Mouse (Mus musculus) hindbrain, embryonic 15.5 days (tissue): ENCODE results near the gene Tmod2. TPM values are rescaled to one million over a fixed set of nuclear protein-coding genes. Genes with fewer than 3 reads are reported as not detected.
"Not testable (repeated sequence)": the region's sequence is repeated elsewhere in the genome, so short reads cannot be mapped to it uniquely, and the experiment has no call there.

ENCODE experiments used
- ATAC-seq: fragments of 200-750 bp; cut with Nextera tagmentation; 2 replicates; pipeline ENCODE4 v1.8.0; 2017; ENCODE audit warnings: low read depth, moderate number of reproducible peaks, moderate TSS enrichment; ENCODE audit not compliant: low FRiP score
- H3K27ac ChIP-seq: fragments of 300-500 bp; sonication (generic); replicated peaks from 2 replicates; pipeline ENCODE4 v1.5.1; 2015; ENCODE audit warnings: mild to moderate bottlenecking, inconsistent platforms
- H3K27me3 ChIP-seq: fragments of 300-500 bp; sonication (generic); 2 replicates; pipeline ENCODE4 v1.6.1; 2015; ENCODE audit warnings: control low read depth, inconsistent platforms
- H3K36me3 ChIP-seq: fragments of 300-500 bp; sonication (generic); 2 replicates; pipeline ENCODE4 v1.6.1; 2015; ENCODE audit warnings: control low read depth, inconsistent platforms
- H3K4me1 ChIP-seq: fragments of 300-500 bp; sonication (generic); replicated peaks from 2 replicates; pipeline ENCODE4 v1.6.1; 2015; ENCODE audit warnings: control low read depth, inconsistent platforms
- H3K4me2 ChIP-seq: fragments of 300-500 bp; sonication (generic); 2 replicates; pipeline ENCODE4 v1.6.1; 2015; ENCODE audit warnings: moderate library complexity, mild to moderate bottlenecking, inconsistent platforms
- H3K4me3 ChIP-seq: fragments of 300-500 bp; sonication (generic); 2 replicates; pipeline ENCODE4 v1.5.1; 2015; ENCODE audit warnings: mild to moderate bottlenecking, inconsistent platforms
- H3K9ac ChIP-seq: fragments of 300-500 bp; sonication (generic); 2 replicates; pipeline ENCODE4 v1.6.1; 2015; ENCODE audit warnings: inconsistent platforms
- H3K9me3 ChIP-seq: fragments of 300-500 bp; sonication (generic); 2 replicates; pipeline ENCODE4 v1.6.1; 2016; ENCODE audit warnings: control low read depth, inconsistent platforms
- WGBS: fragments of 180-500 bp; shearing (Covaris S2); methylation state at CpG from one replicate; pipeline ENCODE4 v1.1.7; 2015; 5-methylcytosine and 5-hydroxymethylcytosine counted together
- polyA plus RNA-seq: library from polyadenylated mRNA; unstranded; fragments of >200 nt; fragmentation: Nextera tagmentation; extraction: Ambion mirVana; gene quantifications from 2 replicates; pipeline ENCODE4 v1.2.1, GENCODE M21; 2015

Tmod2 gene
- polyA plus RNA-seq, 1 experiment from 2014 or later: 262 TPM

GRCm38 (mm10) chr9:75536422-75536821 lies 74.7 kb downstream of the Tmod2 start:
- H3K4me2 ChIP-seq: no peak overlapping the region
- H3K27ac ChIP-seq: no peak overlapping the region
- H3K4me3 ChIP-seq: no peak overlapping the region
- H3K36me3 ChIP-seq: no peaks in the 10 kb centered on the region
- H3K4me1 ChIP-seq: 0 out of 2 replicates have a peak, but pooled peaks cover 1% of the 10 kb centered on the region
- WGBS: 69% methylated on average over 1 of the region's 1 CpGs
- H3K9ac ChIP-seq: no peak overlapping the region
- H3K9me3 ChIP-seq: no peaks in the 10 kb centered on the region
- ATAC-seq: no peak
- H3K27me3 ChIP-seq: no peaks in the 10 kb centered on the region

GRCm38 (mm10) chr9:75534431-75534962 lies 76.6 kb downstream of the Tmod2 start:
- ATAC-seq: no peak
- no peaks in the 10 kb centered on the region for H3K9me3 ChIP-seq
- no peaks in the 10 kb centered on the region for H3K4me1 ChIP-seq
- no peak overlapping the region for H3K4me3 ChIP-seq
- 92% methylated on average over 8 of the region's 8 CpGs for WGBS
- H3K27ac ChIP-seq: no peak overlapping the region
- H3K27me3 ChIP-seq: no peaks in the 10 kb centered on the region
- H3K9ac ChIP-seq: no peak overlapping the region
- no peak overlapping the region for H3K4me2 ChIP-seq
- no peaks in the 10 kb centered on the region for H3K36me3 ChIP-seq

- 83% methylated on average over 9 of the region's 9 CpGs for WGBS
- not testable (repeated sequence) for H3K27me3 ChIP-seq
Measured at GRCm38 (mm10) chr9:75532989-75533388, 78.1 kb downstream of the Tmod2 start.

GRCm38 (mm10) chr9:75532461-75532860 lies 78.7 kb downstream of the Tmod2 start:
- WGBS: 90% methylated on average over 7 of the region's 7 CpGs
- no peak overlapping the region for H3K4me3 ChIP-seq
- no peak overlapping the region for H3K9ac ChIP-seq
- no peak overlapping the region for H3K4me2 ChIP-seq
- no peak overlapping the region for H3K27ac ChIP-seq
- ATAC-seq: no peak
- H3K36me3 ChIP-seq: peaks cover 15% of the 10 kb centered on the region
- no peaks in the 10 kb centered on the region for H3K4me1 ChIP-seq
- no peaks in the 10 kb centered on the region for H3K27me3 ChIP-seq
- no peaks in the 10 kb centered on the region for H3K9me3 ChIP-seq

More at GRCm38 (mm10) chr9:75532989-75533388, 78.1 kb downstream of the Tmod2 start:
- H3K4me1 ChIP-seq, H3K9me3 ChIP-seq, ATAC-seq, H3K4me3 ChIP-seq, H3K9ac ChIP-seq, H3K4me2 ChIP-seq, H3K27ac ChIP-seq: not testable (repeated sequence)
- peaks cover 10% of the 10 kb centered on the region for H3K36me3 ChIP-seq

- H3K9me3 ChIP-seq: no peaks in the 10 kb centered on the region
- H3K4me2 ChIP-seq: no peak overlapping the region
- H3K9ac ChIP-seq: no peak overlapping the region
- H3K4me1 ChIP-seq: no peaks in the 10 kb centered on the region
- H3K27ac ChIP-seq: no peak overlapping the region
- no peaks in the 10 kb centered on the region for H3K27me3 ChIP-seq
- H3K4me3 ChIP-seq: no peak overlapping the region
- no peak for ATAC-seq
- peaks cover 16% of the 10 kb centered on the region for H3K36me3 ChIP-seq
- 65% methylated on average over 5 of the region's 5 CpGs for WGBS
Measured at GRCm38 (mm10) chr9:75529358-75529757, 81.8 kb downstream of the Tmod2 start.

GRCm38 (mm10) chr9:75528096-75528495 lies 83.0 kb downstream of the Tmod2 start:
- Histone ChIP-seq H3K4me1 (no peaks in the 10 kb centered on the region), H3K9ac (no peak overlapping the region), H3K4me2 (no peak overlapping the region), H3K4me3 (no peak overlapping the region), H3K36me3 (peaks cover 16% of the 10 kb centered on the region), H3K27ac (no peak overlapping the region), H3K27me3 (no peaks in the 10 kb centered on the region), H3K9me3 (no peaks in the 10 kb centered on the region)
- 99% methylated on average over 9 of the region's 9 CpGs for WGBS
- no peak for ATAC-seq

GRCm38 (mm10) chr9:75527368-75528059 lies 83.6 kb downstream of the Tmod2 start:
- 73% methylated on average over 13 of the region's 13 CpGs for WGBS
- Histone ChIP-seq H3K27ac (0 out of 2 replicates have a peak overlapping the region, but pooled peaks have one; percentile 5), H3K9ac (no peak overlapping the region), H3K9me3 (no peaks in the 10 kb centered on the region), H3K4me3 (no peak overlapping the region), H3K27me3 (no peaks in the 10 kb centered on the region), H3K4me1 (no peaks in the 10 kb centered on the region), H3K36me3 (peaks cover 16% of the 10 kb centered on the region), H3K4me2 (no peak overlapping the region)
- ATAC-seq: peak; percentile 42; the same call in 1 of the 2 replicates

GRCm38 (mm10) chr9:75523646-75524045 lies 87.5 kb downstream of the Tmod2 start:
- Histone ChIP-seq H3K36me3 (peaks cover 17% of the 10 kb centered on the region), H3K9me3 (no peaks in the 10 kb centered on the region)
- 49% methylated on average over 6 of the region's 6 CpGs for WGBS

GRCm38 (mm10) chr9:75522217-75522616 lies 88.9 kb downstream of the Tmod2 start:
- no peaks in the 10 kb centered on the region for H3K9me3 ChIP-seq
- H3K27me3 ChIP-seq: no peaks in the 10 kb centered on the region
- H3K27ac ChIP-seq: no peak overlapping the region
- no peak for ATAC-seq
- H3K4me3 ChIP-seq: no peak overlapping the region
- H3K9ac ChIP-seq: no peak overlapping the region
- H3K4me2 ChIP-seq: no peak overlapping the region
- H3K4me1 ChIP-seq: no peaks in the 10 kb centered on the region
- 0 out of 2 replicates have a peak, but pooled peaks cover 5% of the 10 kb centered on the region for H3K36me3 ChIP-seq
- WGBS: 86% methylated on average over 2 of the region's 2 CpGs

More at GRCm38 (mm10) chr9:75523646-75524045, 87.5 kb downstream of the Tmod2 start:
- Histone ChIP-seq H3K9ac (no peak overlapping the region), H3K27me3 (no peaks in the 10 kb centered on the region), H3K4me3 (no peak overlapping the region), H3K4me2 (no peak overlapping the region), H3K27ac (no peak overlapping the region), H3K4me1 (no peaks in the 10 kb centered on the region)
- no peak for ATAC-seq

GRCm38 (mm10) chr9:75521788-75522187 lies 89.3 kb downstream of the Tmod2 start:
- 0 out of 2 replicates have a peak, but pooled peaks cover 5% of the 10 kb centered on the region for H3K36me3 ChIP-seq
- H3K4me2 ChIP-seq: no peak overlapping the region
- H3K9me3 ChIP-seq: no peaks in the 10 kb centered on the region
- no peaks in the 10 kb centered on the region for H3K27me3 ChIP-seq
- no peak overlapping the region for H3K9ac ChIP-seq
- 0 out of 2 replicates have a peak, but pooled peaks have one; percentile 72 for ATAC-seq
- WGBS: 57% methylated on average over 4 of the region's 4 CpGs
- H3K4me3 ChIP-seq: no peak overlapping the region
- no peaks in the 10 kb centered on the region for H3K4me1 ChIP-seq
- H3K27ac ChIP-seq: no peak overlapping the region

GRCm38 (mm10) chr9:75520940-75521339 lies 90.2 kb downstream of the Tmod2 start:
- Histone ChIP-seq H3K4me1 (no peaks in the 10 kb centered on the region), H3K27ac (no peak overlapping the region), H3K36me3 (peaks cover 5% of the 10 kb centered on the region; the same call in 1 of the 2 replicates), H3K4me2 (no peak overlapping the region), H3K9ac (no peak overlapping the region), H3K9me3 (no peaks in the 10 kb centered on the region), H3K27me3 (no peaks in the 10 kb centered on the region), H3K4me3 (no peak overlapping the region)
- WGBS: 95% methylated on average over 8 of the region's 8 CpGs
- ATAC-seq: no peak

- no peaks in the 10 kb centered on the region for H3K4me1 ChIP-seq
- WGBS: 88% methylated on average over 3 of the region's 3 CpGs
- no peak overlapping the region for H3K4me3 ChIP-seq
- H3K27me3 ChIP-seq: no peaks in the 10 kb centered on the region
- H3K9ac ChIP-seq: no peak overlapping the region
- no peaks in the 10 kb centered on the region for H3K9me3 ChIP-seq
- H3K36me3 ChIP-seq: peaks cover 16% of the 10 kb centered on the region
- H3K27ac ChIP-seq: no peak overlapping the region
- no peak for ATAC-seq
- H3K4me2 ChIP-seq: no peak overlapping the region
Measured at GRCm38 (mm10) chr9:75517751-75518150, 93.4 kb downstream of the Tmod2 start.
